Mouse (Mus musculus): ENCODE results near the gene Tomm70a.
"Not testable (repeated sequence)": the region's sequence is repeated elsewhere in the genome, so short reads cannot be mapped to it uniquely, and the experiment has no call there.

The Tomm70a gene

GRCm38 (mm10) chr16:57151437-57151836 is 29.9 kb downstream of the Tomm70a start:
- ATAC-seq (ENCODE audit: low TSS enrichment), result no peak

GRCm38 (mm10) chr16:57155899-57156298 is 34.4 kb downstream of the Tomm70a start:
- no peak for ATAC-seq (ENCODE audit: low TSS enrichment)

DNA sequence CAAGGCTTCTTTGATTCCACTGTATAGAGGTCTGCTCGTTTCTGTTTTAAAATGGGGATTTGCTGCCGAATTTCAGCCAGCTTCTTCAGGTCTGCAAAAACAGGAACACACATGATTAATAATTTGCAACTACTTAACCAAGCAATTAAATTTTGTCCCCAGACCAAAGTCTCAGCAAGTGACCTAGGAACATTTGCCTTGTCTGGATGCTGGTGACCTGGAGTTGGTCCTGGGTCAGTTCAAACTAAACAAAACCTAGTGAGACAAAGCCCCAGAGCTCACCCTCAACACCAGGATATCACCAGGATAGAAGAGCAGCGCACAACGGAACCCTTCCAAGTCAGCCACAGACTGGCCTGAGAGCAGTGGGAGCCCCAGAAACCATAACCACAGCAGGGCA is 35.6 kb downstream of the Tomm70a start:
- ATAC-seq (ENCODE audit: low TSS enrichment), result no peak

GRCm38 (mm10) chr16:57157728-57158127 is 36.2 kb downstream of the Tomm70a start:
- no peak for ATAC-seq (ENCODE audit: low TSS enrichment)

- peak; percentile 23; the same call in 1 of the 2 replicates for ATAC-seq (ENCODE audit: low TSS enrichment)
Measured at GRCm38 (mm10) chr16:57159835-57160234, 38.3 kb downstream of the Tomm70a start.

DNA sequence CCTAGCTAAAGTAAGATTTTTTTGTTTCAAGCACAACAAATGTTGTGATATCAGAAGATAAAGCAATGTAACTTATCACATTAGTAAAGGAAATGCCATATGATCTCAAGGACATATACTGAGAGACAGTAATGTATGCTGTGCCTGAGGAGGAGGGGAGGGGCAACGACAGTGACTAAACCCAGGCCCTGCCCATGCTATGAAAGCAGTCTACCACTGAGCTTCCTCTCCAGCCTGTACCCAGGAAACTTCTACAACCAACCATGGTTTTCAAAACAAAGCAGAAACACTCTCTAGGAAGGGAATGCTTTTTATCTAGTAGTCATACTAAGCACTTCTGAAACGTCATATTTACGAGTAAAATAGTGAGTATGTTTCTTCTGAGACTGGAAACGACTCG is 41.3 kb downstream of the Tomm70a start:
- ATAC-seq (ENCODE audit: low TSS enrichment), result no peak

DNA sequence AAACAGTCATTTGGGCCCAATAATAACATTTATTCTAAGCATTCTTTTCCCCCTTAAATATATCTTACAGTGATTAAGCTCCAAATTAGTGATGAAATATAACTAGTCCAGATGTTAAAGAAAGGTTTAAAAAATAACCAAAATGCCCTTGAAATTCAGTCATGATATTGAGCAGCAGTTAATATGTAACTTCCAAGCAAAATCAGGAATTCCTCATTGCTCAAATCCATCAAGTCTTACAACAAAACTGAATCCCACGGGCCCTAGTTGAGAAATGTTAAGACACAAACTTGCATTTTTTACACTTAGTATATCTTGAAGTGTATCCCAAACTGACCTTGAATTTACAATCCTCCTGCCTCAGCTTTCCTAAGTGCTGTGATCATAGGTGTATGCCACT is 42.2 kb downstream of the Tomm70a start:
- ATAC-seq (ENCODE audit: low TSS enrichment), result no peak

GRCm38 (mm10) chr16:57165157-57165556 is 43.7 kb downstream of the Tomm70a start:
- ATAC-seq (ENCODE audit: low TSS enrichment), result no peak

DNA sequence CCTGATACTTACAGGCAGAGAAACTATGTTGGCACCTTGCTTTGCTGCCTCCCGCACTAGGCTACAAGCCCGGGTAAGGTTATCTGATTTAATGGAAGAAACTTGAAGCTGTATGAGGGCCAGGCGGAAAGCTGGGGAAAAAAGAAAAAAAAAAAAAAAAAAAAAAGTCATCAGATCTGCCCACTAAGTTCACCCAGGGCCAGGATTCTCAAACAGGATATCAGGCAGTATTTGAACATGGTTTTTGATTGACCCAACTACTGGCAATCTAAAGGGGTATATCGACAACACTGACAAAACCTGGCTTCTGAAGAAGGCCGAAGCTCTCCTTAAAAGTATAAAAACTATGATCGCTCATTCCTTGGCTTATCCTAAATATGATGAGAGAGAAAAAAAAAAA is 44.6 kb downstream of the Tomm70a start:
- ATAC-seq (ENCODE audit: low TSS enrichment), result no peak

- ATAC-seq (ENCODE audit: low TSS enrichment), result peak; percentile 93
Measured at GRCm38 (mm10) chr16:57166611-57167513, 45.4 kb downstream of the Tomm70a start, which contains the start of gene Nit2. TSS of gene Nit2 (minus strand) at chr16:57167341.

GRCm38 (mm10) chr16:57167514-57167912 is 46.0 kb downstream of the Tomm70a start:
- ATAC-seq (ENCODE audit: low TSS enrichment), result peak; percentile 7; the same call in 1 of the 2 replicates

- no peak for ATAC-seq (ENCODE audit: low TSS enrichment)
Measured at GRCm38 (mm10) chr16:57168236-57168635, 46.7 kb downstream of the Tomm70a start.

GRCm38 (mm10) chr16:57171161-57171560 is 49.7 kb downstream of the Tomm70a start:
- ATAC-seq (ENCODE audit: low TSS enrichment), result no peak

GRCm38 (mm10) chr16:57171570-57171969 is 50.1 kb downstream of the Tomm70a start:
- no peak for ATAC-seq (ENCODE audit: low TSS enrichment)

DNA sequence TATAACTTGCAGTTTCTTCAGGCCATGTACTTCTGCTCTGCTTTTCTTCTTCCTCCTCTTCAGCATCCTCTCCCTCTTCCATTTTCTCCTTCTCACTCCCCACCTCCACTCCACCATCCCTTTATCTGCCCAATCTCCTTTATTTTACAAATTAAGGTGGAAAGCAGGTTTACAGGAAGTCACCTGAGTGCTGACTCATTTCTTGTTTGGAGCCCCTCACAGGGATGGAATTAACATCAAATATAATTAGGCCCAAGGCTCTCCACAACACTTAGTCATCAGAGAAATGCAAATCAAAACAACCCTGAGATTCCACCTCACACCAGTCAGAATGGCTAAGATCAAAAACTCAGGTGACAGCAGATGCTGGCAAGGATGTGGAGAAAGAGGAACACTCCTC is 53.0 kb downstream of the Tomm70a start:
- ATAC-seq (ENCODE audit: low TSS enrichment), result not testable (repeated sequence)

DNA sequence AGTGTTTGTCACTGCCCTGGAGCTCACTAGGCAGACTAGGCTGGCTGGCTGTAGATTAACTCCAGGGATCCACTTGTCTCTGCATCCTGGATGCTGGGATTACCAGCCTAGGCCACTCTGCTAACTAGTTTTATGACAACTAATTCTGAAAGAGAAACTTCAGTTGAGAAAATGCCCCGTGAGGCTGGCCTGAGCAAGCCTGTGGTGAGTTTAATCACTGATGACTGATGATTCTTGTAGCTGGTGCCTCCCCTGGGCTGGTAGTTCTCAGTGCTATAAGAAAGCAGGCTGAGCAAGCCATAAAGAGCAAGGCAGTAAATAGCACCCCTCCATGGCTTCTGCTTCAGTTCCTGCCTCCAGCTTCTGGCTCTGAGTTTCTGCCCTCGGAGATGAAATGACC is 54.2 kb downstream of the Tomm70a start:
- ATAC-seq (ENCODE audit: low TSS enrichment), result no peak

DNA sequence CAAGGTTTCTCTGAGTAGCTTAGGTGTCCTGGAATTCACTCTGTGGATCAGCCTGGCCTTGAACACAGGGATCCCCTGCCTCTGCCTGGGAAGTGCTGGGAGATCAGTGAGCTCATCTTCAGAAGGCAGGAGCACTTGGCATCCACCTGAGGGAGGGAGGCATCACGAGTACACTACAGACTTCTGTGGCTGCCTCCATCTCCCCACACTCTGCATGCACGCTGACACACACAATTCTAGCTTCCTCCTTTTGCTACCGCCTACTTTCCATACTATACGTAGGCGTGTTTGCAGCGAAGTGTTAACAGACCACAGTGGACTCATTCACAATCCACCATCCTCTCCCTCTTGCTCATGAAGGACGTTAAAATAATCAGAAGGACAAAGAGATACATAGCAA is 54.8 kb downstream of the Tomm70a start:
- ATAC-seq (ENCODE audit: low TSS enrichment), result peak; percentile 91

GRCm38 (mm10) chr16:57177254-57177653 is 55.8 kb downstream of the Tomm70a start:
- peak; percentile 36; the same call in 1 of the 2 replicates for ATAC-seq (ENCODE audit: low TSS enrichment)

DNA sequence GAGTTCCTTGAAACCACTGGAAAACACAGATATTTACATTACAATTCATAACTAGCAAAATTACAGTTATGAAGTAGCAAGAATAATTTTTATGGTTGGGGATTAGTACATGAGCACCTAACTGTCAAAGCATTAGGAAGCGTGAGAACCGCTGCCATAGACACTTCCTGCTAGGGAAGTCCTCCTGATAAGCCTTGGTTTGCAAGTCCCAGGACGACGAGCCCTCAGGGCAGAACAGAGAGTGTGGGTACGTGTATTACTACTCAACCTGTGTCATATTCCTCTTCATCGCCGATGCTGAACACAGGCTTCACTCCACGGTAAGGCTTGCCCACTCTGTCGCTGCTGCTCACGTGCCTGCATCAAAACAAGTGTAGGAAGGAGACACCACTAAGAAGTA is 56.2 kb downstream of the Tomm70a start:
- ATAC-seq (ENCODE audit: low TSS enrichment), result no peak

GRCm38 (mm10) chr16:57181180-57181579 is 59.7 kb downstream of the Tomm70a start:
- ATAC-seq (ENCODE audit: low TSS enrichment), result 0 out of 2 replicates have a peak, but pooled peaks have one; percentile 17

GRCm38 (mm10) chr16:57182037-57182436 is 60.5 kb downstream of the Tomm70a start:
- ATAC-seq (ENCODE audit: low TSS enrichment), result no peak

DNA sequence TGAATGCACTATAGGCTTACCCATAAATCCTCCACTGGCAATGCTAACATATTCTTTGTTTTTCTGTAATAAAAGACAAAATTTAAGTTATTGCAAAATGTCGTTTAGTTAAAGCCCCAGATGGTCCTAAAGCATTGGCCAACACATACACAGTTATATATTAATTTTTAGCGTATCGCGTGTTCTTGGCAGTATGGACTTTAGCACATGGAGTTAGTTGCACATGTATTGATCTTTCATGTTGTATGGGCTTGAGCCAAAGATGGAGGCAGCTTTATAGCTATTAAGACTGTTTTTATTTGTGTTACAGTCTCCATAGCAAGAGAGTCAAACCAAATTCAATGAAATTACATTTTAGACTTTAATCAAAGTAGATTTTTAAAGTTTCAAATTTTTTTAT is 65.1 kb downstream of the Tomm70a start:
- no peak for ATAC-seq (ENCODE audit: low TSS enrichment)

GRCm38 (mm10) chr16:57189493-57189892 is 68.0 kb downstream of the Tomm70a start:
- ATAC-seq (ENCODE audit: low TSS enrichment), result peak; percentile 78

Data from frontal cortex, adult (tissue).